Mouse (Mus musculus) thymus, adult 2 months (tissue): Measurements from ENCODE around the gene Pim1. TPM values are rescaled to one million over a fixed set of nuclear protein-coding genes. Genes with fewer than 3 reads are reported as not detected.

ENCODE experiments used
- DNase-seq: peaks from one replicate; pipeline ENCODE4 v3.0.0; 2021
- H3K27ac ChIP-seq: fragments of 200-500 bp; 2 replicates; pipeline ENCODE4 v1.5.1; 2012; ENCODE audit warnings: low read length, control low read depth; ENCODE audit not compliant: control insufficient read depth, insufficient read depth
- H3K27me3 ChIP-seq: fragments of 200-500 bp; 2 replicates; pipeline ENCODE4 v1.6.1; 2012; ENCODE audit warnings: mild to moderate bottlenecking, low read length, moderate library complexity, mixed read lengths; ENCODE audit not compliant: control insufficient read depth, insufficient read depth
- H3K36me3 ChIP-seq: fragments of 200-500 bp; 2 replicates; pipeline ENCODE4 v1.6.1; 2012; ENCODE audit warnings: mild to moderate bottlenecking, low read length, moderate library complexity; ENCODE audit not compliant: control insufficient read depth, insufficient read depth
- H3K4me1 ChIP-seq: fragments of 200-500 bp; replicated peaks from 2 replicates; pipeline ENCODE4 v1.6.1; 2012; ENCODE audit warnings: low read length; ENCODE audit not compliant: control insufficient read depth, insufficient read depth
- H3K4me3 ChIP-seq: fragments of 200-500 bp; 2 replicates; pipeline ENCODE4 v1.5.1; 2012; ENCODE audit warnings: mild to moderate bottlenecking, low read length, control low read depth, moderate library complexity; ENCODE audit not compliant: control insufficient read depth, insufficient read depth
- CTCF ChIP-seq: fragments of 200-500 bp; IDR thresholded peaks from 2 replicates; pipeline ENCODE4 v1.5.1; 2012; ENCODE audit warnings: mild to moderate bottlenecking, control low read depth, low read length, moderate library complexity, borderline replicate concordance; ENCODE audit not compliant: control insufficient read depth, poor library complexity, insufficient read depth; ENCODE audit errors: extremely low read depth
- POLR2A ChIP-seq: fragments of 200-500 bp; IDR thresholded peaks from 2 replicates; pipeline ENCODE4 v1.6.1; 2012; ENCODE audit warnings: mild to moderate bottlenecking, low read length, control low read depth, moderate library complexity; ENCODE audit not compliant: control insufficient read depth, poor library complexity, insufficient read depth; ENCODE audit errors: extremely low read depth
- WGBS: fragments of 180-500 bp; shearing (Covaris S2); methylation state at CpG from one replicate; pipeline ENCODE4 v1.1.7; 2018; 5-methylcytosine and 5-hydroxymethylcytosine counted together
- polyA plus RNA-seq: library from polyadenylated mRNA; depleted of rRNA; stranded (reverse); fragments of >200 nt; gene quantifications from 2 replicates; pipeline ENCODE4 v1.2.3, GENCODE M21; 2012

Pim1 gene
- polyA plus RNA-seq, 1 experiment, result 92.7 TPM

DNA sequence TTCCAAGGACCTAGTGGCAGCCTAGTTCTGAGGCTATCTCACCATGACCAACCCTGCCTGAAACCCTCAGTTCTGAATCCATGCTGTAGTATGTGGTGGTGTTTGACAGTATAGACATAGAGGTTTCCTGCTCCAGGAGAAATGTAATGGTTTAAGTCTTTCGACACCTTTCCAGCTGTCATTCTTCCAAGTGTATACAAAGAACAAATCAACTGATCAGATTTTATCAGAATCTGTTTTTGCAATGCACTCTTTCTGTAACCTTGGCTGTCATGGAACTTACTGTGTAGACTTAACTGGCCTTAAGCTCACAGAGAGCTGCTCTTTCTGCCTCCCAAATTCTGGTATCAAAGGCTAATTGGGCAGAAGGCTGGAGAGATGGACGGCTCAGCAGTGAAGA lies 33.6 kb upstream of the Pim1 start:
- no peak for DNase-seq
- H3K27ac ChIP-seq, result no peak overlapping the region
- peaks cover 6% of the 10 kb centered on the region for H3K4me1 ChIP-seq
- 93% methylated on average over 2 of the region's 2 CpGs for WGBS
- no peak overlapping the region for H3K4me3 ChIP-seq
- TF ChIP-seq CTCF (no peak), POLR2A (no peak)
- H3K27me3 ChIP-seq, result no peaks in the 10 kb centered on the region
- H3K36me3 ChIP-seq, result no peaks in the 10 kb centered on the region

DNA sequence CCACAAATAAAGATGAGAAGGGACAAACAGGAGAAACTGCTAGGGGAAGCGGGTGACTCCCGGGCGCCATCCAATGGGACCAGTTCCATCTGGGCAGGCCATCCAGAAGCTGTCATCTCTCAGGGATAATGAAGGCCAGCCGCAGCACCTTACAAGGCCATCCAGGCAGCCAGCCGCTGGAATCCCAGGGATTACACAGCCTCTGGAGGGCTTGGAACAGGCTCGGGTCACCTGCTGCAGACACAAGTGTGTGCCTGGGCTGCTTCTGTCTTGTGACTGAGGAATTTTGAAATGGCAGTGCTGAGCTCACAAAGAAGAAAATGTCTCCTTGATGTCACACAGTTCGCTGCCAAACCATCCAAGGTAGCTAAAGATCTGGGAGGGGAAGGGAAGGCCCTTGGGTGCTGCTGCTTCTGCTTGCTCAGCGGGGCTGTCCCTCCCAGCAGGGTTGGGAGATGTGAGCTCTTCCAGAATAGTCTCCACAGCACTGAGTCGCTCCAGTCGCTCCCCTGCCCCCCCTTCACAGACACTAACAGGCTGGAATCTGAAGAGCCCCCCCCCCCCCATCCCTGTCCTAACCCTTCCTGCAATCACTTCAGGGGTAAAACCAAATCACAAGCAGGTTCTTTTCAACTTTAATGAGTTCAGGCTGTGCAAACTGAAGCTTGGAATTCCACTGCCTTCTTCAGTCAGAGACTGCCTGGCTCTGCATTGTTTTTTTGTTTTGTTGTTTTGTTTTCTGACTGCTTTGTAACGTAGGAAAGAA lies 32.6 kb upstream of the Pim1 start:
- 93% methylated on average over 11 of the region's 11 CpGs for WGBS
- no peak for DNase-seq
- Histone ChIP-seq H3K36me3 (no peaks in the 10 kb centered on the region), H3K4me3 (no peak overlapping the region), H3K27me3 (no peaks in the 10 kb centered on the region), H3K4me1 (peaks cover 6% of the 10 kb centered on the region), H3K27ac (no peak overlapping the region)
- no peak for TF ChIP-seq POLR2A
- TF ChIP-seq CTCF, result no peak

DNA sequence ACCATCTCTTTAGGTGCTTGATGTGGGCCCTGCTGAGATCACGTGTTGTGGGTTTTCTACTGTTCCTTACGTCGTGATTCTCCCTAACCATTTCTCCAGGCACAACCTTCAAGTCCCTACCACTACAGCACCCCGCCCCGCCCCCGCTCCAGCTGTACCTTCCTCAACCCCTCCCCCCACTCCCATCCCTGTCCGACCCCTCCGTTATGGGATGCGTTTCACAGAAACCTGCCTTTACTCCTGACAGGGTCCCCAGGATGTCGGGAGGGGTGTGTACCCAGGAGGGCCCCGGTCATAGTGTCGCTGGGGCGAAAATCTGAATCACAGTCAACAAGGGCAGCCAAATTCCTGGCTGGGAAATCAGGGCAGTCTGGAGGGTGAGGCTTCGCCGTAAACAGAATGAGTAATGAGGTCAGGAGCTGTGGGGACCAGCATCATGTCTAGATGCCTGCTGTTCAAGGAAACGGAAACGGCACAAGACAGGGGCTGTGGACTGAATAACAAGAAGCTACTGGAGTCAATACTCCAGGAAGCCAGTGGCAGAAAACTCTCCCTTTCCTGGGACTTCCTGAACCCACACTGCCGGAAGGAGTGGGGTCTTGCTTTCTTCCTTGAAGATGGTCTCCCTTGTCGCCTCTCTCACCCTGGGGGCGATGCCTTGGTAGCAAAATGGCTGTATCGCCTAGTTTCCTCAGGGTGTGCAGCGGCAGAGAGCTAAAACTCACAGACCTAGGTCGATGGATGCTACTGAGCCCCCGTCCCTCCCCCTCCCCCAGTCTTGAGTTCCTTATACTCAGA lies 31.0 kb upstream of the Pim1 start:
- H3K4me3 ChIP-seq, result no peak overlapping the region
- no peak for DNase-seq
- WGBS, result 38% methylated on average over 24 of the region's 24 CpGs
- TF ChIP-seq CTCF, result no peak
- no peak for TF ChIP-seq POLR2A
- peaks cover 6% of the 10 kb centered on the region for H3K4me1 ChIP-seq
- H3K27ac ChIP-seq, result no peak overlapping the region
- H3K27me3 ChIP-seq, result no peaks in the 10 kb centered on the region
- no peaks in the 10 kb centered on the region for H3K36me3 ChIP-seq

DNA sequence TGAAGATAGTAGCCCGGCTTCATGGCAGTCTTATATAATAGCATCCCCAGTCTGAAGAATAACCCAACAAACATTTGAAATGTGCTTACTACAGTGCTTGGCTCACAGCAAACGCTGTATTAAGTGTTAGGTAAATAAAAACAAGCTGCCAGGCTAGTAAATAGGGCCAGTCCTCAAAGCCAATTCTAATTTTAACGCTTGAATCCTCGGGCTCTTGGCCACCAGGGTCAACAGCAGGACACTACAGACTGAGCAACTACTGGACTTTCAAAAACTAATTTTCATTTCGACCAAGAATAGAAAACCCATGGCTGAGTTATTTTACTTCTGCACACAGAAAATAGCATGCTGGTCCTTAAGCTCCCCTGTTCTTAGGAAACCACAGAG lies 30.4 kb upstream of the Pim1 start:
- H3K36me3 ChIP-seq, result no peaks in the 10 kb centered on the region
- peaks cover 6% of the 10 kb centered on the region for H3K4me1 ChIP-seq
- no peak overlapping the region for H3K27ac ChIP-seq
- H3K4me3 ChIP-seq, result no peak overlapping the region
- WGBS, result 75% methylated on average over 5 of the region's 5 CpGs
- no peak for DNase-seq
- H3K27me3 ChIP-seq, result no peaks in the 10 kb centered on the region
- TF ChIP-seq CTCF (no peak), POLR2A (no peak)

GRCm38 (mm10) chr17:29463627-29464026 lies 26.9 kb upstream of the Pim1 start:
- H3K36me3 ChIP-seq, result no peaks in the 10 kb centered on the region

DNA sequence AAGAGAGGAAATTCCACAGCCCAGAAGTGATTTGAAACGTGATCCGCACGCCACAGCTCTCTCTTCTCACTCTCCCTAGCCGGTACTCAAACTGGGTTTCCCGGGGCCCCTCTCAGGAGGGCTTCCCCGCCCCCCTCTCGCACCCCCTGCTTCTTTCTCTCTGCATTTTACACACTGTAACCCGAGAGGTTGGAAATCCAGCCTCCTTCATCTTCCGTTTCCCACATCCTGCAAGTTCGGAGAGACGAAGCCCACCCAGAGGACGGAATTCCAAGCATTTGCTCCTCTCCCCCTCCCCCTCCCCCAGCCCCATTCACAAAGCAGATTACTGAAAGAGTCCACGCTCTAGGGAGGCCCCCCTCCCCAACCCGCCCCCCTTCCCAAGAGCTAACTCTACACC lies 26.5 kb upstream of the Pim1 start:
- Histone ChIP-seq H3K27me3 (no peaks in the 10 kb centered on the region), H3K36me3 (no peaks in the 10 kb centered on the region), H3K27ac (no peak overlapping the region), H3K4me3 (no peak overlapping the region), H3K4me1 (peaks cover 10% of the 10 kb centered on the region)
- TF ChIP-seq CTCF (no peak), POLR2A (no peak)
- no peak for DNase-seq
- 80% methylated on average over 14 of the region's 14 CpGs for WGBS

More at GRCm38 (mm10) chr17:29463627-29464026, 26.9 kb upstream of the Pim1 start:
- TF ChIP-seq CTCF, result no peak
- no peak for TF ChIP-seq POLR2A
- Histone ChIP-seq H3K27me3 (no peaks in the 10 kb centered on the region), H3K4me1 (peaks cover 10% of the 10 kb centered on the region), H3K4me3 (no peak overlapping the region), H3K27ac (no peak overlapping the region)
- WGBS, result 84% methylated on average over 13 of the region's 13 CpGs
- DNase-seq, result no peak
